Mouse (Mus musculus): ENCODE measurements at regions not wholly inside any gene's neighbourhood (a gene's known extent, or its start where the extent isn't known, plus 50 kb on each side); places are given as distances from the start of the nearest gene placed in this dataset.

GRCm38 (mm10) chr13:99055609-99056321 is 71.4 kb upstream of the 1700024P04Rik start:
- H3K9ac ChIP-seq (ENCODE audit: low read depth, low read length) = no peak overlapping the region
- no peaks in the 10 kb centered on the region for H3K27me3 ChIP-seq (replicated peaks; ENCODE audit: control insufficient read depth, insufficient read depth, low read length)
- no peak overlapping the region for H3K4me3 ChIP-seq (ENCODE audit: low read length)
- no peaks in the 10 kb centered on the region for H3K36me3 ChIP-seq (ENCODE audit: control insufficient read depth, insufficient read depth, low read length)
- 36% methylated on average over 11 of the region's 11 CpGs for WGBS
- peak overlapping the region; percentile 20 for H3K27ac ChIP-seq (ENCODE audit: low read length)
- no peak overlapping the region for H3K4me2 ChIP-seq (ENCODE audit: low read depth, low read length)
- H3K4me1 ChIP-seq (ENCODE audit: control insufficient read depth, insufficient read depth, low read length) = peaks cover 13% of the 10 kb centered on the region
- no peaks in the 10 kb centered on the region for H3K9me3 ChIP-seq (ENCODE audit: control insufficient read depth, low read length)
- peak; percentile 69 for ATAC-seq

- peaks cover 13% of the 10 kb centered on the region for H3K4me1 ChIP-seq (ENCODE audit: control insufficient read depth, insufficient read depth, low read length)
- no peaks in the 10 kb centered on the region for H3K27me3 ChIP-seq (replicated peaks; ENCODE audit: control insufficient read depth, insufficient read depth, low read length)
- no peak overlapping the region for H3K27ac ChIP-seq (ENCODE audit: low read length)
- H3K4me2 ChIP-seq (ENCODE audit: low read depth, low read length) = no peak overlapping the region
- H3K36me3 ChIP-seq (ENCODE audit: control insufficient read depth, insufficient read depth, low read length) = no peaks in the 10 kb centered on the region
- no peak overlapping the region for H3K4me3 ChIP-seq (ENCODE audit: low read length)
- no peak overlapping the region for H3K9ac ChIP-seq (ENCODE audit: low read depth, low read length)
- no peaks in the 10 kb centered on the region for H3K9me3 ChIP-seq (ENCODE audit: control insufficient read depth, low read length)
- ATAC-seq = no peak
- 97% methylated on average over 1 of the region's 1 CpGs for WGBS
Measured at GRCm38 (mm10) chr13:99052076-99052475, 67.7 kb upstream of the 1700024P04Rik start.

GRCm38 (mm10) chr13:99049699-99050098 is 65.3 kb upstream of the 1700024P04Rik start:
- H3K27ac ChIP-seq (ENCODE audit: low read length) = no peak overlapping the region
- H3K27me3 ChIP-seq (replicated peaks; ENCODE audit: control insufficient read depth, insufficient read depth, low read length) = no peaks in the 10 kb centered on the region
- H3K36me3 ChIP-seq (ENCODE audit: control insufficient read depth, insufficient read depth, low read length) = no peaks in the 10 kb centered on the region
- no peaks in the 10 kb centered on the region for H3K9me3 ChIP-seq (ENCODE audit: control insufficient read depth, low read length)
- H3K4me1 ChIP-seq (ENCODE audit: control insufficient read depth, insufficient read depth, low read length) = peaks cover 8% of the 10 kb centered on the region; the same call in 1 of the 2 replicates
- H3K4me2 ChIP-seq (ENCODE audit: low read depth, low read length) = no peak overlapping the region
- no peak overlapping the region for H3K4me3 ChIP-seq (ENCODE audit: low read length)
- 39% methylated on average over 4 of the region's 4 CpGs for WGBS
- ATAC-seq = peak; percentile 61
- H3K9ac ChIP-seq (ENCODE audit: low read depth, low read length) = no peak overlapping the region

GRCm38 (mm10) chr13:99048651-99049100 is 64.3 kb upstream of the 1700024P04Rik start:
- no peaks in the 10 kb centered on the region for H3K36me3 ChIP-seq (ENCODE audit: control insufficient read depth, insufficient read depth, low read length)
- ATAC-seq = peak; percentile 78
- no peak overlapping the region for H3K4me3 ChIP-seq (ENCODE audit: low read length)
- WGBS = 50% methylated on average over 5 of the region's 5 CpGs
- H3K9ac ChIP-seq (ENCODE audit: low read depth, low read length) = no peak overlapping the region
- no peak overlapping the region for H3K4me2 ChIP-seq (ENCODE audit: low read depth, low read length)
- peak overlapping the region; percentile 59 for H3K27ac ChIP-seq (ENCODE audit: low read length)
- H3K4me1 ChIP-seq (ENCODE audit: control insufficient read depth, insufficient read depth, low read length) = peaks cover 8% of the 10 kb centered on the region; the same call in 1 of the 2 replicates
- H3K9me3 ChIP-seq (ENCODE audit: control insufficient read depth, low read length) = no peaks in the 10 kb centered on the region
- no peaks in the 10 kb centered on the region for H3K27me3 ChIP-seq (replicated peaks; ENCODE audit: control insufficient read depth, insufficient read depth, low read length)

GRCm38 (mm10) chr13:99047219-99047618 is 62.9 kb upstream of the 1700024P04Rik start:
- H3K4me1 ChIP-seq (ENCODE audit: control insufficient read depth, insufficient read depth, low read length) = peaks cover 8% of the 10 kb centered on the region; the same call in 1 of the 2 replicates
- H3K27me3 ChIP-seq (replicated peaks; ENCODE audit: control insufficient read depth, insufficient read depth, low read length) = no peaks in the 10 kb centered on the region
- no peak for ATAC-seq
- no peak overlapping the region for H3K27ac ChIP-seq (ENCODE audit: low read length)
- no peak overlapping the region for H3K9ac ChIP-seq (ENCODE audit: low read depth, low read length)
- no peak overlapping the region for H3K4me3 ChIP-seq (ENCODE audit: low read length)
- 79% methylated on average over 7 of the region's 7 CpGs for WGBS
- no peaks in the 10 kb centered on the region for H3K9me3 ChIP-seq (ENCODE audit: control insufficient read depth, low read length)
- H3K4me2 ChIP-seq (ENCODE audit: low read depth, low read length) = no peak overlapping the region
- no peaks in the 10 kb centered on the region for H3K36me3 ChIP-seq (ENCODE audit: control insufficient read depth, insufficient read depth, low read length)

GRCm38 (mm10) chr13:99046737-99047136 is 62.4 kb upstream of the 1700024P04Rik start:
- H3K9me3 ChIP-seq (ENCODE audit: control insufficient read depth, low read length) = no peaks in the 10 kb centered on the region
- no peak overlapping the region for H3K4me3 ChIP-seq (ENCODE audit: low read length)
- peaks cover 8% of the 10 kb centered on the region; the same call in 1 of the 2 replicates for H3K4me1 ChIP-seq (ENCODE audit: control insufficient read depth, insufficient read depth, low read length)
- no peak for ATAC-seq
- H3K4me2 ChIP-seq (ENCODE audit: low read depth, low read length) = no peak overlapping the region
- no peaks in the 10 kb centered on the region for H3K27me3 ChIP-seq (replicated peaks; ENCODE audit: control insufficient read depth, insufficient read depth, low read length)
- H3K9ac ChIP-seq (ENCODE audit: low read depth, low read length) = no peak overlapping the region
- no peaks in the 10 kb centered on the region for H3K36me3 ChIP-seq (ENCODE audit: control insufficient read depth, insufficient read depth, low read length)
- WGBS = 76% methylated on average over 1 of the region's 1 CpGs
- no peak overlapping the region for H3K27ac ChIP-seq (ENCODE audit: low read length)

- H3K27me3 ChIP-seq (replicated peaks; ENCODE audit: control insufficient read depth, insufficient read depth, low read length) = no peaks in the 10 kb centered on the region
- no peak overlapping the region for H3K9ac ChIP-seq (ENCODE audit: low read depth, low read length)
- 88% methylated on average over 6 of the region's 6 CpGs for WGBS
- H3K4me1 ChIP-seq (ENCODE audit: control insufficient read depth, insufficient read depth, low read length) = peaks cover 8% of the 10 kb centered on the region
- no peak for ATAC-seq
- no peaks in the 10 kb centered on the region for H3K36me3 ChIP-seq (ENCODE audit: control insufficient read depth, insufficient read depth, low read length)
- H3K27ac ChIP-seq (ENCODE audit: low read length) = no peak overlapping the region
- no peak overlapping the region for H3K4me2 ChIP-seq (ENCODE audit: low read depth, low read length)
- no peaks in the 10 kb centered on the region for H3K9me3 ChIP-seq (ENCODE audit: control insufficient read depth, low read length)
- no peak overlapping the region for H3K4me3 ChIP-seq (ENCODE audit: low read length)
Measured at GRCm38 (mm10) chr13:99042086-99042485, 57.7 kb upstream of the 1700024P04Rik start.

- no peak overlapping the region for H3K4me2 ChIP-seq (ENCODE audit: low read depth, low read length)
- peaks cover 8% of the 10 kb centered on the region for H3K4me1 ChIP-seq (ENCODE audit: control insufficient read depth, insufficient read depth, low read length)
- no peak overlapping the region for H3K9ac ChIP-seq (ENCODE audit: low read depth, low read length)
- no peaks in the 10 kb centered on the region for H3K27me3 ChIP-seq (replicated peaks; ENCODE audit: control insufficient read depth, insufficient read depth, low read length)
- no peak for ATAC-seq
- no peak overlapping the region for H3K4me3 ChIP-seq (ENCODE audit: low read length)
- no peak overlapping the region for H3K27ac ChIP-seq (ENCODE audit: low read length)
- 92% methylated on average over 6 of the region's 6 CpGs for WGBS
- no peaks in the 10 kb centered on the region for H3K9me3 ChIP-seq (ENCODE audit: control insufficient read depth, low read length)
- H3K36me3 ChIP-seq (ENCODE audit: control insufficient read depth, insufficient read depth, low read length) = no peaks in the 10 kb centered on the region
Measured at GRCm38 (mm10) chr13:99041256-99041655, 56.9 kb upstream of the 1700024P04Rik start.

GRCm38 (mm10) chr13:99040846-99041245 is 56.5 kb upstream of the 1700024P04Rik start:
- Histone ChIP-seq H3K4me1 (ENCODE audit: control insufficient read depth, insufficient read depth, low read length) (peaks cover 8% of the 10 kb centered on the region), H3K4me3 (ENCODE audit: low read length) (no peak overlapping the region), H3K9me3 (ENCODE audit: control insufficient read depth, low read length) (no peaks in the 10 kb centered on the region), H3K27me3 (replicated peaks; ENCODE audit: control insufficient read depth, insufficient read depth, low read length) (no peaks in the 10 kb centered on the region), H3K4me2 (ENCODE audit: low read depth, low read length) (no peak overlapping the region), H3K36me3 (ENCODE audit: control insufficient read depth, insufficient read depth, low read length) (no peaks in the 10 kb centered on the region), H3K9ac (ENCODE audit: low read depth, low read length) (no peak overlapping the region), H3K27ac (ENCODE audit: low read length) (no peak overlapping the region)
- no peak for ATAC-seq
- WGBS = 85% methylated on average over 6 of the region's 6 CpGs
